Mouse (Mus musculus) stomach, embryonic 15.5 days (tissue): ENCODE results near the gene Tmem178. TPM values are rescaled to one million over a fixed set of nuclear protein-coding genes. Genes with fewer than 3 reads are reported as not detected.
A peak's percentile ranks its signal among the peaks of the same experiment; 100 is the strongest.

Experiments used
- ATAC-seq: fragments of 200-750 bp; cut with Nextera tagmentation; 2 replicates; pipeline ENCODE4 v1.8.0; 2017; ENCODE audit warnings: low read depth, moderate number of reproducible peaks, moderate TSS enrichment; ENCODE audit not compliant: insufficient read depth, low FRiP score
- H3K27ac ChIP-seq: fragments of 300-500 bp; sonication (generic); 2 replicates; pipeline ENCODE4 v1.5.1; 2015; ENCODE audit warnings: mild to moderate bottlenecking, inconsistent platforms
- H3K27me3 ChIP-seq: fragments of 300-500 bp; sonication (generic); replicated peaks from 2 replicates; pipeline ENCODE4 v1.6.1; 2015; ENCODE audit warnings: inconsistent platforms
- H3K36me3 ChIP-seq: fragments of 300-500 bp; sonication (generic); 2 replicates; pipeline ENCODE4 v1.6.1; 2015; ENCODE audit warnings: inconsistent platforms
- H3K4me1 ChIP-seq: fragments of 300-500 bp; sonication (generic); 2 replicates; pipeline ENCODE4 v1.6.1; 2015; ENCODE audit warnings: inconsistent platforms
- H3K4me2 ChIP-seq: fragments of 300-500 bp; sonication (generic); 2 replicates; pipeline ENCODE4 v1.6.1; 2015; ENCODE audit warnings: mild to moderate bottlenecking, inconsistent platforms
- H3K4me3 ChIP-seq: fragments of 300-500 bp; sonication (generic); replicated peaks from 2 replicates; pipeline ENCODE4 v1.5.1; 2015; ENCODE audit warnings: inconsistent platforms
- H3K9ac ChIP-seq: fragments of 300-500 bp; sonication (generic); 2 replicates; pipeline ENCODE4 v1.6.1; 2015; ENCODE audit warnings: inconsistent platforms
- H3K9me3 ChIP-seq: fragments of 300-500 bp; sonication (generic); 2 replicates; pipeline ENCODE4 v1.6.1; 2016; ENCODE audit warnings: inconsistent platforms
- WGBS: fragments of 180-500 bp; shearing (Covaris S2); methylation state at CpG from one replicate; pipeline ENCODE4 v1.1.7; 2015; 5-methylcytosine and 5-hydroxymethylcytosine counted together
- polyA plus RNA-seq: library from polyadenylated mRNA; unstranded; fragments of >200 nt; fragmentation: Nextera tagmentation; extraction: Ambion mirVana; gene quantifications from 2 replicates; pipeline ENCODE4 v1.2.1, GENCODE M21; 2015

The Tmem178 gene
- polyA plus RNA-seq, 1 experiment from 2014 or later: 3.5 TPM

GRCm38 (mm10) chr17:80972891-80973290, 28.5 kb downstream of the Tmem178 start:
- Histone ChIP-seq H3K4me2 (no peak overlapping the region), H3K27me3 (no peaks in the 10 kb centered on the region), H3K27ac (no peak overlapping the region), H3K9me3 (no peaks in the 10 kb centered on the region), H3K36me3 (no peaks in the 10 kb centered on the region), H3K9ac (no peak overlapping the region), H3K4me1 (peaks cover 2% of the 10 kb centered on the region; the same call in 1 of the 2 replicates), H3K4me3 (no peak overlapping the region)
- WGBS: 68% methylated on average over 7 of the region's 7 CpGs
- ATAC-seq: no peak

GRCm38 (mm10) chr17:80977245-80977644, 32.8 kb downstream of the Tmem178 start:
- Histone ChIP-seq H3K4me3 (no peak overlapping the region), H3K4me1 (no peaks in the 10 kb centered on the region), H3K27ac (no peak overlapping the region), H3K4me2 (no peak overlapping the region), H3K9me3 (no peaks in the 10 kb centered on the region), H3K9ac (no peak overlapping the region), H3K27me3 (no peaks in the 10 kb centered on the region), H3K36me3 (no peaks in the 10 kb centered on the region)
- WGBS: 65% methylated on average over 5 of the region's 5 CpGs
- ATAC-seq: peak; percentile 65; the same call in 1 of the 2 replicates

DNA sequence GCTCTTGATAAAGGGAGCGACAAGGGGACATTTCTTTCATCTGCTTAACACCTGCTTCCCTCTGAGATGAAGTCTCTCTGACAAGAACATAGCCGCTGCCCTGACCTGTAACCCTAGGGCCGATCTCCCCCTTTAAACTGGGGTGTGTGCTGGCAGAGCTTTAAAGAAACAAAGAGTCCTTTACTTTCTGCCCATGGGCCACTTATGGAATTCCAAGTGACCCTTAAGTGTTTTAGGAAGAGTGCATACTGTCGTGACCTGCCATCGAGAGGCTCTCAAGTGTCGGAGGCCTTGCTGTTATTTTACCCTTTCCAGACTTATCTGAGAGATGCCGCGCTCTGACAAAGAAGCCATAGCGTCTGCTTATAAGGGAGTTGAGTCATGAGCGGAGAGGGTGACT, 35.7 kb downstream of the Tmem178 start:
- Histone ChIP-seq H3K27me3 (no peaks in the 10 kb centered on the region), H3K4me3 (no peak overlapping the region), H3K9me3 (no peaks in the 10 kb centered on the region), H3K4me1 (no peaks in the 10 kb centered on the region), H3K36me3 (no peaks in the 10 kb centered on the region), H3K9ac (no peak overlapping the region), H3K4me2 (no peak overlapping the region), H3K27ac (no peak overlapping the region)
- no peak for ATAC-seq
- WGBS: 80% methylated on average over 10 of the region's 10 CpGs

- Histone ChIP-seq H3K27ac (peak overlapping the region; percentile 22; the same call in 1 of the 2 replicates), H3K27me3 (no peaks in the 10 kb centered on the region), H3K4me3 (no peak overlapping the region), H3K9me3 (no peaks in the 10 kb centered on the region), H3K4me1 (no peaks in the 10 kb centered on the region), H3K4me2 (no peak overlapping the region), H3K9ac (no peak overlapping the region), H3K36me3 (no peaks in the 10 kb centered on the region)
- no peak for ATAC-seq
- WGBS: 41% methylated on average over 12 of the region's 12 CpGs
Observed at GRCm38 (mm10) chr17:80981721-80982411, 37.4 kb downstream of the Tmem178 start.

- ATAC-seq: no peak; the same call in 1 of the 2 replicates
- H3K4me3 ChIP-seq: no peak overlapping the region
- no peak overlapping the region for H3K4me2 ChIP-seq
- WGBS: 13% methylated on average over 8 of the region's 8 CpGs
- no peaks in the 10 kb centered on the region for H3K36me3 ChIP-seq
- H3K27me3 ChIP-seq: no peaks in the 10 kb centered on the region
- no peaks in the 10 kb centered on the region for H3K4me1 ChIP-seq
- H3K27ac ChIP-seq: peak overlapping the region; percentile 22; the same call in 1 of the 2 replicates
- H3K9me3 ChIP-seq: no peaks in the 10 kb centered on the region
- H3K9ac ChIP-seq: no peak overlapping the region
Observed at GRCm38 (mm10) chr17:80982412-80982787, 38.0 kb downstream of the Tmem178 start.

DNA sequence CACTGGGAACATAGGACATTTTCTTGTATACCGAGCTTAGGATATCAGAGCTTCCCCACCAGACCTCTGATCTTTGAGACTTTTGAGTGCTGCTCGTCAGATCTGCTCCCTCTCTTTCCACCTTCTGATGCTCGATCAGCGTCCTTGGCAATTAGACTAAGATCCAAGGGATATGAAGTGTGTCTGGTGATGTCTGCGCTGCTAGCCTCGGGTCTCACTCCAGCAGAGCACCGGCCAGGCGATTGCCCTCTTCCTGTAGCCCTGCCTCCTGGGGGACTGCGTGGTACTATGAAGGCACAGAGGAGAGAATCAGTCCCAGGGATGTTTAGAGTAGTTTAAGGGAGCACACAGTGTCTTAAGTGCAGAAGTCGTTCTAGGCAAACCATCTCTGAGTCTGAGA, 38.5 kb downstream of the Tmem178 start:
- Histone ChIP-seq H3K4me1 (no peaks in the 10 kb centered on the region), H3K27ac (no peak overlapping the region), H3K9ac (no peak overlapping the region), H3K27me3 (no peaks in the 10 kb centered on the region), H3K4me2 (no peak overlapping the region), H3K4me3 (no peak overlapping the region), H3K9me3 (no peaks in the 10 kb centered on the region), H3K36me3 (no peaks in the 10 kb centered on the region)
- ATAC-seq: no peak
- 81% methylated on average over 10 of the region's 10 CpGs for WGBS

DNA sequence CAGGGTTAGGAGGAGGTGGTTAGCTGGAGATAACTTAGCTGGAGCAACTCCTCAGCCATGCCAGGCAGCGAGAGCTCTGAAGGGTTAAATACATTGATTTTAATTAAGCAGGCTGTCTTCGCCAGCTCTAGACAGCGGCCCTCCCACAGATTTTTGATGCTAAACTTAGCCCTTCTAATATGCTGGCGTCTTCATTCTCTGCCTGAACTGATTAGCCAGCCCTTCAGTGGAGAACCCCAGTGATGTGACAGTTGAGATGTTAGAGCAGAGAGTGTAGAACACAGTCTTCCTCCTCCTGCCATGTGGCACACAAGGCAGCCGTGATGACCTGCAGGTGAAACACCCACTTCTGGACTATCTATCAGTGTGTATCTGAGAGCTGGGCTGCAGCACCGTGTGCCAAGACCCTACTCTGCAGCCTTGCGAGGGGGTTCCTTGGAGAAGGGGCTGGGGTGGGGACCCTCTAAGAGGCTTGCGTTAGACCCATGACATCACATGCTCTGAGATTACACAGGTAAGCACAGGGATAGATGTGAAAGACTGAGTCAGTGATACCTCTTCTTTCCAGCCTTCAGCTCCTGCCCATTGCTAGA, 47.2 kb downstream of the Tmem178 start:
- ATAC-seq: no peak
- H3K36me3 ChIP-seq: no peaks in the 10 kb centered on the region
- no peaks in the 10 kb centered on the region for H3K27me3 ChIP-seq
- H3K4me1 ChIP-seq: no peaks in the 10 kb centered on the region
- H3K9ac ChIP-seq: no peak overlapping the region
- H3K27ac ChIP-seq: no peak overlapping the region
- no peak overlapping the region for H3K4me2 ChIP-seq
- WGBS: 63% methylated on average over 8 of the region's 8 CpGs
- H3K4me3 ChIP-seq: no peak overlapping the region
- H3K9me3 ChIP-seq: no peaks in the 10 kb centered on the region

- Histone ChIP-seq H3K4me3 (no peak overlapping the region), H3K4me1 (no peaks in the 10 kb centered on the region), H3K36me3 (no peaks in the 10 kb centered on the region), H3K4me2 (no peak overlapping the region), H3K27ac (no peak overlapping the region), H3K9me3 (no peaks in the 10 kb centered on the region), H3K27me3 (no peaks in the 10 kb centered on the region), H3K9ac (no peak overlapping the region)
- no peak for ATAC-seq
- WGBS: 61% methylated on average over 2 of the region's 2 CpGs
Observed at GRCm38 (mm10) chr17:80997226-80997625, 52.8 kb downstream of the Tmem178 start.

DNA sequence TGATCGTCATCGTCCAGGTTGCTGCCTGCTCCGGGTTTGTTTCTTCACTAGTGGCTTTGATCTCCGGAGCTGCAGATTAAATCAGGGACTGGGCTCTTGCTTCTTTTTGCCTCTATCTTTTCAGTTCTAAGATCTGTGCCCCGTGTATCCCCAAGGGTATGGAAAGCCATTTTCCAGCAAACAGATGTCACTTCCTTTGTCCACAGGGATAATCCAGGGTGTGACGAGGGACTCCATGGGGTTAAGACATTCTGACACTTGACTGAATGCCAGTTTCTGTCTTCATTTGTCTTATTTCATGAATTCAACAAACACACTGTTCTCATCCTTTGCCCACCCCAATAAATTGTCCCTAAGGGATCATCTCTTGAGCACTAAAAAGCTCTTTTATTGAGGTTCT, 54.5 kb downstream of the Tmem178 start:
- no peaks in the 10 kb centered on the region; the same call in 1 of the 2 replicates for H3K4me1 ChIP-seq
- H3K4me2 ChIP-seq: no peak overlapping the region
- no peak overlapping the region for H3K27ac ChIP-seq
- WGBS: 77% methylated on average over 6 of the region's 6 CpGs
- no peaks in the 10 kb centered on the region for H3K27me3 ChIP-seq
- H3K4me3 ChIP-seq: no peak overlapping the region
- ATAC-seq: no peak
- H3K36me3 ChIP-seq: no peaks in the 10 kb centered on the region
- H3K9ac ChIP-seq: no peak overlapping the region
- no peaks in the 10 kb centered on the region for H3K9me3 ChIP-seq

DNA sequence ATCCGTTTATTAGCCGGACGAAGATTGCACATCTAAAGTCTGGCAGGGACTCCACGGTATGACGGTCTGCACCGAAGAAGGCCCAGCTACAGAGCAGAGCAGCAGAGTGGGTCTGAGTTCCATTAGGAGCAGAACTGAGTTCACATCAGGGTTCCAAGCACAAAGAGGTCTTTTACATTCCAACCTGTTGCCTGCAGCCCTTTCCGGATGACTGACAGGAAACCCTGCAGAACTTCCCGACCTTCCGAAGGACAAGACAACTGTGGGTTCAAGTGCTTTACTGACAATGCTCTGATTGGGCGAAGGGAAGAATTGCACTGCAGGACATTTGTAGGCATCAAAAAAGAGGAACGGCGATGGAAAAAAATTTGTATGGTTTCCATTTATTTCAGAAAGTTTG, 56.6 kb downstream of the Tmem178 start:
- no peak for ATAC-seq

DNA sequence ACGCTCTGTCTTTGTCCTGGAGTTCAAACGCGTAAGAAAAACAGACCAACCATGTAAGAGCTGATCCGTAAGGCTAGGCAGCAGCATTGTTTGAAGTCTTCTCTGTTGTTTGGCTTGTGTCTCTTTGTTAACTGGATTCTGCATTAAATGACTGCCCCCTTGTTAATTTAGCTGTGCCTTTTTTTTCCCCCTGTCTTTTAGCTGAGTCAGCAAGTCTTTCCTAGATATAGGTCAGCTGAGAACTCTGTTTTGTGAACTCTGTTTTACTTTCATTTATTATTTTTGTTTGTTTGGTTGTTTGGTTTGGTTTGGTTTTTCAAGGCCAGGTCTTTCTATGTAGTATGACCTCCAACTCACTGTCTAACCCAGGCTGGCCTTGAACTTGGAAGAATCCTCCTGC, 57.2 kb downstream of the Tmem178 start:
- no peaks in the 10 kb centered on the region for H3K36me3 ChIP-seq
- H3K9me3 ChIP-seq: no peaks in the 10 kb centered on the region
- no peak overlapping the region for H3K4me2 ChIP-seq
- no peak for ATAC-seq
- no peak overlapping the region for H3K9ac ChIP-seq
- no peaks in the 10 kb centered on the region for H3K27me3 ChIP-seq
- no peak overlapping the region for H3K27ac ChIP-seq
- no peak overlapping the region for H3K4me3 ChIP-seq
- H3K4me1 ChIP-seq: no peaks in the 10 kb centered on the region; the same call in 1 of the 2 replicates
- 83% methylated on average over 4 of the region's 4 CpGs for WGBS

More for the DNA sequence above, 56.6 kb downstream of the Tmem178 start:
- H3K36me3 ChIP-seq: no peaks in the 10 kb centered on the region
- no peak overlapping the region for H3K4me3 ChIP-seq
- no peaks in the 10 kb centered on the region for H3K9me3 ChIP-seq
- 73% methylated on average over 12 of the region's 12 CpGs for WGBS
- H3K27me3 ChIP-seq: no peaks in the 10 kb centered on the region
- no peak overlapping the region for H3K27ac ChIP-seq
- no peaks in the 10 kb centered on the region; the same call in 1 of the 2 replicates for H3K4me1 ChIP-seq
- no peak overlapping the region for H3K4me2 ChIP-seq
- no peak overlapping the region for H3K9ac ChIP-seq

GRCm38 (mm10) chr17:81002130-81002529, 57.7 kb downstream of the Tmem178 start:
- H3K27me3 ChIP-seq: no peaks in the 10 kb centered on the region
- no peak overlapping the region for H3K9ac ChIP-seq
- 46% methylated on average over 5 of the region's 5 CpGs for WGBS
- no peaks in the 10 kb centered on the region for H3K9me3 ChIP-seq
- H3K27ac ChIP-seq: peak overlapping the region; percentile 58
- no peaks in the 10 kb centered on the region for H3K36me3 ChIP-seq
- no peaks in the 10 kb centered on the region; the same call in 1 of the 2 replicates for H3K4me1 ChIP-seq
- ATAC-seq: peak; percentile 49; the same call in 1 of the 2 replicates
- no peak overlapping the region for H3K4me3 ChIP-seq
- H3K4me2 ChIP-seq: no peak overlapping the region
